Mouse (Mus musculus) liver, embryonic 13.5 days (tissue): Measurements from ENCODE around the gene Col15a1. TPM values are rescaled to one million over a fixed set of nuclear protein-coding genes. Genes with fewer than 3 reads are reported as not detected.

ENCODE experiments used
- ATAC-seq: fragments of 200-750 bp; cut with Nextera tagmentation; 2 replicates; pipeline ENCODE4 v1.8.0; 2017; ENCODE audit warnings: low read depth, mild to moderate bottlenecking, moderate number of reproducible peaks, moderate library complexity
- DNase-seq: peaks from one replicate; pipeline ENCODE4 v3.0.0; 2022
- H3K27ac ChIP-seq: fragments of 300-500 bp; sonication (generic); 2 replicates; pipeline ENCODE4 v1.5.1; 2015; ENCODE audit warnings: moderate library complexity, mild to moderate bottlenecking, inconsistent platforms
- H3K27me3 ChIP-seq: fragments of 300-500 bp; sonication (generic); 2 replicates; pipeline ENCODE4 v1.6.1; 2015; ENCODE audit warnings: mild to moderate bottlenecking, inconsistent platforms
- H3K36me3 ChIP-seq: fragments of 300-500 bp; sonication (generic); 2 replicates; pipeline ENCODE4 v1.6.1; 2015; ENCODE audit warnings: mild to moderate bottlenecking, inconsistent platforms
- H3K4me1 ChIP-seq: fragments of 300-500 bp; sonication (generic); replicated peaks from 2 replicates; pipeline ENCODE4 v1.6.1; 2015; ENCODE audit warnings: inconsistent platforms
- H3K4me2 ChIP-seq: fragments of 300-500 bp; sonication (generic); 2 replicates; pipeline ENCODE4 v1.6.1; 2015; ENCODE audit warnings: inconsistent platforms, mild to moderate bottlenecking, moderate library complexity
- H3K4me3 ChIP-seq: fragments of 300-500 bp; sonication (generic); replicated peaks from 2 replicates; pipeline ENCODE4 v1.5.1; 2015; ENCODE audit warnings: mild to moderate bottlenecking, inconsistent platforms
- H3K9ac ChIP-seq: fragments of 300-500 bp; sonication (generic); 2 replicates; pipeline ENCODE4 v1.6.1; 2015; ENCODE audit warnings: mild to moderate bottlenecking, inconsistent platforms
- H3K9me3 ChIP-seq: fragments of 300-500 bp; sonication (generic); replicated peaks from 2 replicates; pipeline ENCODE4 v1.6.1; 2016; ENCODE audit warnings: inconsistent platforms
- WGBS: fragments of 180-500 bp; shearing (Covaris S2); methylation state at CpG from one replicate; pipeline ENCODE4 v1.1.7; 2015; ENCODE audit not compliant: insufficient replicate concordance; 5-methylcytosine and 5-hydroxymethylcytosine counted together
- polyA plus RNA-seq: library from polyadenylated mRNA; unstranded; fragments of >200 nt; fragmentation: Nextera tagmentation; extraction: Ambion mirVana; gene quantifications from 2 replicates; pipeline ENCODE4 v1.2.1, GENCODE M21; 2015

The Col15a1 gene
- polyA plus RNA-seq, 1 experiment from 2014 or later, result 0.36 TPM

GRCm38 (mm10) chr4:47205846-47206245 is 2.1 kb upstream of the Col15a1 start:
- 22% methylated on average over 6 of the region's 6 CpGs for WGBS
- no peaks in the 10 kb centered on the region for H3K9me3 ChIP-seq
- DNase-seq, result no peak
- H3K4me3 ChIP-seq, result no peak overlapping the region
- peaks cover 52% of the 10 kb centered on the region for H3K27me3 ChIP-seq
- H3K27ac ChIP-seq, result no peak overlapping the region
- H3K4me1 ChIP-seq, result no peaks in the 10 kb centered on the region
- no peaks in the 10 kb centered on the region for H3K36me3 ChIP-seq
- H3K9ac ChIP-seq, result no peak overlapping the region
- no peak for ATAC-seq
- no peak overlapping the region for H3K4me2 ChIP-seq

DNA sequence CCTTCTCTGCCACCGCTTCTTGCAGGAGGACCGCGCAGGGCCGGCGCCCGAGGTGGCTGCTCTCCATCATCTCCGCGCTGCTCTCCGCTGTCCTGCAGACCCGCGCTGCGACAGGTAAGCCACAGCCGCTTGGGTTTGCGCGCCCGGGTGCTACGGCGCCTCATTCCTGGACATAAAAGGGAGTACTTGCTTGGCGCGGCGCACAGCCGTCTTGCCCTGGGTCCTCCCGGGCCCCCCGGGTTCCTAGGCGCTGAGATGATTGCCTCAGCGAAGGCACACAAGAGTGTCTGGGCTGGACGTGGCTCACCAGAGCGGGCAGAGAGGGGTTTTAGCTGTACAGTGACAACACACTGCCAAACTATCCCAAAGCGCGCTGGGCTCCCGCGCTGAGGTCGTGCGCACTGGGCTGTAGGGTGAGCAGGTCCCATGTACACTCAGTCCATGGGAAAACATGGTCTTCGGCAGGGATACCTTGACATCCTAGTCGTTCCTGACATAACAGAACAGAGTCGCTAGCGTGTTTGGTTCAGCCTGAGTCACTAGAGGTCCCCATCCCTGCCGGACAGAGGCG is 545 bp downstream of the Col15a1 start:
- WGBS, result 5% methylated on average over 40 of the region's 40 CpGs
- no peak for DNase-seq
- peak overlapping the region; percentile 32 for H3K4me2 ChIP-seq
- peaks cover 52% of the 10 kb centered on the region for H3K27me3 ChIP-seq
- H3K9ac ChIP-seq, result no peak overlapping the region
- H3K36me3 ChIP-seq, result no peaks in the 10 kb centered on the region
- H3K9me3 ChIP-seq, result no peaks in the 10 kb centered on the region
- ATAC-seq, result no peak
- H3K4me3 ChIP-seq, result peak overlapping the region; percentile 26
- H3K27ac ChIP-seq, result no peak overlapping the region
- H3K4me1 ChIP-seq, result no peaks in the 10 kb centered on the region

- ATAC-seq (no peak), DNase-seq (no peak)
- no peaks in the 10 kb centered on the region for H3K9me3 ChIP-seq
- no peak overlapping the region for H3K27ac ChIP-seq
- H3K36me3 ChIP-seq, result no peaks in the 10 kb centered on the region
- no peak overlapping the region for H3K4me2 ChIP-seq
- H3K4me3 ChIP-seq, result no peak overlapping the region
- peaks cover 51% of the 10 kb centered on the region for H3K27me3 ChIP-seq
- 64% methylated on average over 7 of the region's 7 CpGs for WGBS
- H3K4me1 ChIP-seq, result no peaks in the 10 kb centered on the region
- H3K9ac ChIP-seq, result no peak overlapping the region
Measured at GRCm38 (mm10) chr4:47209466-47209865, 1.5 kb downstream of the Col15a1 start.

DNA sequence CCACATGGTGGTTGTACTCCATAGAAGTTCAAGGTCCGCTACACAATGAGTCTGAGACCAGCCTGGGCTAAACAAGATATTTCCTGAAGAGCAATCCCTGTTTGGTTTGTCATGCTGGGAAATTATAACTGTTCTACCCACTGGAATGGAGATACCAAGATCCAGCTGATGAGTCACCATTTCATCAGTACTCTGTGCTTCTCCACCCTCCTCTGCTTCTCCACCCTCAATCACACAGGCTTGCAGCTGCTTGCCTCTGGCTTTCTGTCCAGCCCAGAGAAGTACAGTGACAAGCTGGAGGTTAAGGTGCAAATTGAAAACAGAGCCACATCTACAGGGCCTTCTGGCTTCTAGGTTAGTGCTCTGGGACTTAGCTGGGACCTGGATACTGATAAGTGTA is 10.9 kb downstream of the Col15a1 start:
- Histone ChIP-seq H3K27ac (no peak overlapping the region), H3K9me3 (no peaks in the 10 kb centered on the region), H3K4me2 (no peak overlapping the region), H3K27me3 (no peaks in the 10 kb centered on the region), H3K9ac (no peak overlapping the region), H3K4me3 (no peak overlapping the region), H3K4me1 (no peaks in the 10 kb centered on the region), H3K36me3 (no peaks in the 10 kb centered on the region)
- DNase-seq, result no peak
- ATAC-seq, result no peak
- WGBS, result 86% methylated on average over 1 of the region's 1 CpGs

DNA sequence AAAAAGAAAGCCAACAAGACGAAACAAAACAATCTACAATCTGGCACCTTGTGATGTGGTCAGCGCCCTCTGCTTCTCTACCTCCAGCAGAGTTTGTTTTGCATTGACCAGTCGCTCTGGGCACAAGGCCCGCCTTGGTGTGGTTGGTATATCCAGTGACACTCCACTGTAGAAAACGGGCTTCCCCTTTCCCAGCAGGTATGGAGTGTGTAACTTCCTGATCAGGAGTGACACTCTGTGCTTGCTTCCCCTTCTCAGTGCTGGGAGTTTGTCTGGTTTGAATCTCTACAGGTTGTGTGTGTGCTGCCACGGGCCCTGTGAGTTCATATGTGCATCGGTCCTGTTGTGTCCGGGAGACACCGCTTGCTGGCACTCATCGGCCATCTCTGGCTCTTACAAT is 11.4 kb downstream of the Col15a1 start:
- Histone ChIP-seq H3K4me3 (no peak overlapping the region), H3K9ac (no peak overlapping the region), H3K4me1 (no peaks in the 10 kb centered on the region), H3K27ac (no peak overlapping the region), H3K36me3 (no peaks in the 10 kb centered on the region), H3K27me3 (no peaks in the 10 kb centered on the region), H3K9me3 (no peaks in the 10 kb centered on the region), H3K4me2 (no peak overlapping the region)
- DNase-seq (no peak), ATAC-seq (no peak)
- 55% methylated on average over 10 of the region's 10 CpGs for WGBS

DNA sequence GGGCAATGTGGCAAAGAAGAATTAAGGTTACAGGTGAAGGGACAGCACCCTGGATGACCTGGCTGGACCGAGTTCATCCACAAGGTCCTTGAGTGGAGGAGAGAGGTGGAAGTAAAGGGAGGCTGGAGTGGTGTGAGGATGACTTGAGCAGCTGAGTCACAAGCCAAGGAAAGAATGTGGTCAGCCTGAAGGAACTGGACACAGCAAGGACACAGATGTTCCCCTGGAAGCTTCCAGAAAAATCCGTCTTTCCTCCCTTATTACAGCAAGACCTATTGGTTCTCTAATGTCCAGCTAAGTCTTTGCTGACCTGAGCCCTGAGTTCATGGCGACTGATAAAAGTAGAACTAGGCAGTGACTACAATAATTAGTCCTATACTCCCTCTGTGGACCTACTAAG is 12.6 kb downstream of the Col15a1 start:
- ATAC-seq, result no peak
- H3K36me3 ChIP-seq, result no peaks in the 10 kb centered on the region
- 60% methylated on average over 3 of the region's 3 CpGs for WGBS
- no peaks in the 10 kb centered on the region for H3K4me1 ChIP-seq
- no peaks in the 10 kb centered on the region for H3K9me3 ChIP-seq
- no peak overlapping the region for H3K9ac ChIP-seq
- H3K4me2 ChIP-seq, result no peak overlapping the region
- H3K4me3 ChIP-seq, result no peak overlapping the region
- no peaks in the 10 kb centered on the region for H3K27me3 ChIP-seq
- H3K27ac ChIP-seq, result no peak overlapping the region
- no peak for DNase-seq

- Histone ChIP-seq H3K4me3 (no peak overlapping the region), H3K9ac (no peak overlapping the region), H3K4me1 (no peaks in the 10 kb centered on the region), H3K9me3 (no peaks in the 10 kb centered on the region), H3K4me2 (no peak overlapping the region), H3K36me3 (no peaks in the 10 kb centered on the region), H3K27ac (no peak overlapping the region), H3K27me3 (no peaks in the 10 kb centered on the region)
- DNase-seq, result no peak
- no peak for ATAC-seq
- 51% methylated on average over 3 of the region's 3 CpGs for WGBS
Measured at GRCm38 (mm10) chr4:47222146-47222545, 14.2 kb downstream of the Col15a1 start.

DNA sequence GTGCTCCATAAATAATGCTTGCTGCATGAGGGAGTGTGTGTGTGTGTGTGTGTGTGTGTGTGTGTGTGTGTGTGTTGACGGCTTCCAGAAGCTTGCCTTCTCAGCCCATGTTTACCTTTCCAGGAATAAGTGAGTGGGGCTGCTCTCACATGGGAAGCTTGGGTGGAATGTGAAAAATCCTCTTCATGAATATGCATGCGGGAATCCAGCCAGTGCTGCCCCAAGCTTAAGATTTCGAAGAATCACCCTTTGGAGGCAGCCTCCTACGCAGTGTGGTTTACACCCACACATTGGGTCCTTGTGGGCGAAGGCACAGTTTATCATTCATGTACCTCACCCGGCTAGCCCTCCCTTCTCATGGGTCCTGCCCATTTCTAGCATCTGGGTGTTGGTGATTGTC is 18.0 kb downstream of the Col15a1 start:
- WGBS, result 62% methylated on average over 6 of the region's 6 CpGs

GRCm38 (mm10) chr4:47227101-47227500 is 19.1 kb downstream of the Col15a1 start:
- H3K27me3 ChIP-seq, result no peaks in the 10 kb centered on the region
- no peak overlapping the region for H3K27ac ChIP-seq
- DNase-seq, result no peak
- H3K4me3 ChIP-seq, result no peak overlapping the region
- no peaks in the 10 kb centered on the region for H3K36me3 ChIP-seq
- H3K9ac ChIP-seq, result no peak overlapping the region
- H3K9me3 ChIP-seq, result no peaks in the 10 kb centered on the region
- H3K4me1 ChIP-seq, result no peaks in the 10 kb centered on the region
- ATAC-seq, result no peak
- 57% methylated on average over 4 of the region's 4 CpGs for WGBS
- no peak overlapping the region for H3K4me2 ChIP-seq

More for the DNA sequence above, 18.0 kb downstream of the Col15a1 start:
- Histone ChIP-seq H3K27me3 (no peaks in the 10 kb centered on the region), H3K9me3 (no peaks in the 10 kb centered on the region), H3K4me3 (no peak overlapping the region), H3K4me1 (no peaks in the 10 kb centered on the region), H3K27ac (no peak overlapping the region), H3K4me2 (no peak overlapping the region), H3K9ac (no peak overlapping the region), H3K36me3 (no peaks in the 10 kb centered on the region)
- DNase-seq (no peak), ATAC-seq (no peak)

GRCm38 (mm10) chr4:47227756-47228155 is 19.8 kb downstream of the Col15a1 start:
- Histone ChIP-seq H3K9me3 (no peaks in the 10 kb centered on the region), H3K36me3 (no peaks in the 10 kb centered on the region), H3K4me2 (no peak overlapping the region), H3K27ac (no peak overlapping the region), H3K27me3 (no peaks in the 10 kb centered on the region), H3K9ac (no peak overlapping the region), H3K4me3 (no peak overlapping the region), H3K4me1 (no peaks in the 10 kb centered on the region)
- ATAC-seq (no peak), DNase-seq (no peak)
- 56% methylated on average over 6 of the region's 6 CpGs for WGBS

GRCm38 (mm10) chr4:47228945-47229344 is 21.0 kb downstream of the Col15a1 start:
- 48% methylated on average over 5 of the region's 5 CpGs for WGBS
- H3K4me2 ChIP-seq, result no peak overlapping the region
- H3K9ac ChIP-seq, result no peak overlapping the region
- ATAC-seq (no peak), DNase-seq (no peak)
- no peaks in the 10 kb centered on the region for H3K9me3 ChIP-seq
- no peak overlapping the region for H3K4me3 ChIP-seq
- H3K36me3 ChIP-seq, result no peaks in the 10 kb centered on the region
- no peak overlapping the region for H3K27ac ChIP-seq
- H3K27me3 ChIP-seq, result no peaks in the 10 kb centered on the region
- H3K4me1 ChIP-seq, result no peaks in the 10 kb centered on the region

DNA sequence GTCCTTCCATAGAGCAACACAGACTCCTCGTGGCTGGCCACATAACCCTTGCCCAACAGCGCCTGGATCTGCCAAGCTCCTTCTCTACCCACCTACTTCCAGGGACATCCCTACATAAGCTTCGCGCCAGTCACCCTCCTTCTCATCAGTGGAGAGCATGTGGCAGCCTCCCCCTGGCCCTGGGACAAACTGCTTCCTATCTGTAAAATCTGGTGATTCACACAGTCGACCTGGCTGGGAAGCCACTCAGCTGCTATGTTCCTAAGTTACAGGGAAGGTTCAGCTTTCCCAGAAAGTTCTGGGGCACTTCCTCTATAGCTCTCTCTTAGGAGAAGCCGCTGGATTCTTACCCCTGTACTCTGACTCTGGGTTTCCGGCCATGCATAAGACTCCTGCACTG is 22.5 kb downstream of the Col15a1 start:
- no peak overlapping the region for H3K4me3 ChIP-seq
- H3K36me3 ChIP-seq, result no peaks in the 10 kb centered on the region
- DNase-seq (no peak), ATAC-seq (no peak)
- no peak overlapping the region for H3K27ac ChIP-seq
- H3K9me3 ChIP-seq, result no peaks in the 10 kb centered on the region
- H3K4me1 ChIP-seq, result no peaks in the 10 kb centered on the region
- peaks cover 3% of the 10 kb centered on the region; the same call in 1 of the 2 replicates for H3K27me3 ChIP-seq
- no peak overlapping the region for H3K9ac ChIP-seq
- H3K4me2 ChIP-seq, result no peak overlapping the region
- 68% methylated on average over 7 of the region's 7 CpGs for WGBS
